20 mouse cellular contexts compared by ENCODE assay signal in the genomic region with DNA sequence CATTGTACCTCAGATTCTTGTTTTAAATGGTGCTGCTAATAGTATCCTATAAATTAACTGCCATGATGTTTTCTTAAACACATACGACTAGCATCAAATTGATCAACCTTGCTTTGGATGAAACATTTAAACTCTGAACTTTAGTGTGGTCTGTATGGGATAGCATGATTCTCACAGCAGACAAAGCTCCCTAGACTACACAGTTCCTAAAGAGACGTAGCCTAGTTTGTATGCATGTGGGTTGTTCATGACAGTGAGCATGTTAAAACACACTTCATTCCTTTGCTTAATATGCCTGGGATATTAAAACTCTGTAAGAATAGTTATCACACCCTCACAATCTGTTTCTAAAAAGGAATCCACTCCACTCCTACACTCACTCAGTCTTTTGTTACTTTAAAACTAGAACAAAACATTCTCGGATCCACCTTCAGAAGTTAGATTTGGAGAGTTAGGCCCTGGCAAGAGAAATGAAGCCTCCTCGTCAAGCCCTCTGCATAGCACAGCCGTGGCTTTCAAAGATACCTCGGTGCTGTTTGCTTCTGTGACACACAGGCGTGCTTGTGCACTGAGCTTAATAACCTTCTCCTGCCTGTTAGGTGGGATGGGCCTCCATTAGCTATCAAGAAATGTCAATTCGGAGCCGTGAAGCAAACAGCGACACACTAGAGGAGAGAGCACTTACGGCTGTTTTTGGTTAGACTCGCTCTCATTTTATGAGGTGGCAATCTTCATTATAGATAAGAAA. TPM values are rescaled to one million over a fixed set of nuclear protein-coding genes. Genes with fewer than 3 reads are reported as not detected.
DNase-seq lines count a peak whose midpoint lies in the region; ATAC-seq and TF ChIP-seq lines count a peak whose summit lies in the region.
"Had no signal": no experiment of that assay in that cellular context is flagged by ENCODE, and none has a peak within 500 bp of the region (broad histone marks: within the 10 kb centered on the region; RNA-seq: fewer than 3 reads in every experiment).

No protein-coding gene starts in this region.

- no peaks in the 10 kb centered on the region for H3K27me3 ChIP-seq in forebrain, embryonic 16.5 days (replicated peaks; ENCODE audit: control insufficient read depth, insufficient read depth, low read length)
- no peaks in the 10 kb centered on the region for H3K27me3 ChIP-seq in limb, embryonic 10.5 days (ENCODE audit: low read depth, poor library complexity, severe bottlenecking)
- H3K27me3 ChIP-seq in intestine, postnatal 0 days (replicated peaks; ENCODE audit: control insufficient read depth, insufficient read depth, low read length), result no peaks in the 10 kb centered on the region
- H3K27me3 ChIP-seq: megakaryocyte, embryonic 14.5 days had no signal

- DNase-seq in left cerebral cortex, adult 2 months (ENCODE audit: extremely low spot score in 1 of 2, low spot score in 2 of 2), result peak in 1 of 2 experiments; percentile 21
- DNase-seq in left cerebral cortex, postnatal 14 days (ENCODE audit: low spot score in 2 of 2), result no peak
- no peak for DNase-seq in limb, embryonic 10.5 days (ENCODE audit: low spot score)
- DNase-seq in ovary, postnatal 36 days (ENCODE audit: low spot score), result no peak
- no peak for DNase-seq in cerebellum, adult 11-12 months
- DNase-seq: B cell, adult 2 months; kidney, adult 11 months; thymus, postnatal 25 days had no signal

- H3K9ac ChIP-seq in forebrain, embryonic 16.5 days (replicated peaks; ENCODE audit: low read depth, low read length), result no peak overlapping the region
- H3K9ac ChIP-seq in intestine, postnatal 0 days (ENCODE audit: low read depth, low read length), result no peak overlapping the region

- H3K4me1 ChIP-seq in forebrain, embryonic 16.5 days (replicated peaks; ENCODE audit: control insufficient read depth, insufficient read depth, low read length), result peaks cover 25% of the 10 kb centered on the region
- peaks cover 27% of the 10 kb centered on the region for H3K4me1 ChIP-seq in limb, embryonic 10.5 days
- H3K4me1 ChIP-seq in intestine, postnatal 0 days (replicated peaks; ENCODE audit: control insufficient read depth, insufficient read depth, low read length), result no peaks in the 10 kb centered on the region
- H3K4me1 ChIP-seq: megakaryocyte, embryonic 14.5 days had no signal

- peak; percentile 29 for ATAC-seq in forebrain, embryonic 16.5 days
- ATAC-seq in intestine, postnatal 0 days, result no peak

- intact Hi-C loops in left cerebral cortex, adult 2 months (cut with DNase I), result loop anchor here (5.0 kb wide), 1 partner anchor 117 kb away; no protein-coding TSS in a partner anchor
- intact Hi-C loops in left cerebral cortex, postnatal 14 days (cut with DNase I), result no loop called here

- TF ChIP-seq CTCF in left cerebral cortex, adult 2 months (IDR thresholded peaks at IDR 0.05), result no peak
- no peak for TF ChIP-seq CTCF in intestine, postnatal 0 days (IDR thresholded peaks at IDR 0.05; ENCODE audit: low read depth)

- H3K9me3 ChIP-seq in forebrain, embryonic 16.5 days (ENCODE audit: control insufficient read depth, low read length), result no peaks in the 10 kb centered on the region
- no peaks in the 10 kb centered on the region for H3K9me3 ChIP-seq in limb, embryonic 10.5 days (replicated peaks)
- no peaks in the 10 kb centered on the region for H3K9me3 ChIP-seq in intestine, postnatal 0 days (ENCODE audit: control insufficient read depth)
- H3K9me3 ChIP-seq: megakaryocyte, embryonic 14.5 days had no signal

- H3K4me3 ChIP-seq in left cerebral cortex, adult 2 months, result no peak overlapping the region
- no peak overlapping the region for H3K4me3 ChIP-seq in forebrain, embryonic 16.5 days (replicated peaks; ENCODE audit: low read length)
- no peak overlapping the region for H3K4me3 ChIP-seq in limb, embryonic 10.5 days
- H3K4me3 ChIP-seq in intestine, postnatal 0 days (ENCODE audit: low read depth, low read length), result no peak overlapping the region
- H3K4me3 ChIP-seq: megakaryocyte, embryonic 14.5 days had no signal

- H3K4me2 ChIP-seq in forebrain, embryonic 16.5 days (ENCODE audit: low read length), result no peak overlapping the region
- no peak overlapping the region for H3K4me2 ChIP-seq in intestine, postnatal 0 days (replicated peaks; ENCODE audit: low read depth)
- H3K4me2 ChIP-seq: liver, embryonic 11.5 days had no signal

- no peaks in the 10 kb centered on the region for H3K36me3 ChIP-seq in forebrain, embryonic 16.5 days (ENCODE audit: control insufficient read depth, insufficient read depth)
- H3K36me3 ChIP-seq in limb, embryonic 10.5 days, result no peaks in the 10 kb centered on the region
- no peaks in the 10 kb centered on the region for H3K36me3 ChIP-seq in intestine, postnatal 0 days (ENCODE audit: control insufficient read depth, insufficient read depth)

- 0 out of 2 replicates have a peak overlapping the region, but pooled peaks have one; percentile 0 for H3K27ac ChIP-seq in left cerebral cortex, adult 2 months
- no peak overlapping the region for H3K27ac ChIP-seq in forebrain, embryonic 16.5 days (ENCODE audit: low read length)
- H3K27ac ChIP-seq in limb, embryonic 10.5 days, result 0 out of 2 replicates have a peak overlapping the region, but pooled peaks have one; percentile 34
- H3K27ac ChIP-seq in intestine, postnatal 0 days (ENCODE audit: low read depth, low read length), result no peak overlapping the region

- 46% methylated on average over 12 of the region's 12 CpGs for WGBS in forebrain, embryonic 16.5 days
- 45% methylated on average over 12 of the region's 12 CpGs for WGBS in limb, embryonic 10.5 days
- WGBS in intestine, postnatal 0 days, result 48% methylated on average over 12 of the region's 12 CpGs

RNA-seq across cellular contexts. Expression of a gene that starts 41.7 kb away (rescaled TPM):
- total RNA-seq in left cerebral cortex, adult 2 months (2021), result under 1 TPM; 0.43 to 0.54 TPM
- total RNA-seq in left cerebral cortex, postnatal 14 days (2021), result not detected
- polyA plus RNA-seq in forebrain, embryonic 16.5 days (2015; fragmentation: Nextera tagmentation; extraction: Ambion mirVana), result not detected in 2 replicates
- not detected in 2 replicates for polyA plus RNA-seq in limb, embryonic 10.5 days (2016; fragmentation: Nextera tagmentation; extraction: Ambion mirVana)
- polyA plus RNA-seq in intestine, postnatal 0 days (2015; fragmentation: Nextera tagmentation; extraction: Ambion mirVana), result not detected in 2 replicates
- total RNA-seq: adrenal gland, postnatal 14 days; ES-E14; granulocyte monocyte progenitor cell, adult 5-6 weeks had no signal
- polyA plus RNA-seq: embryonic facial prominence, embryonic 14.5 days; heart, postnatal 0 days; liver, embryonic 11.5 days; lung, embryonic 16.5 days; small intestine, adult 2 months; stomach, embryonic 14.5 days had no signal

Comparison
In these comparisons a context has a peak if more than half of its experiments do, and no peak if none do; other contexts are left out.
1. H3K27ac ChIP-seq: peak in left cerebral cortex, adult 2 months (single experiment) and limb, embryonic 10.5 days (single experiment); none in forebrain, embryonic 16.5 days (single experiment) and intestine, postnatal 0 days (single experiment).